Mouse (Mus musculus): ENCODE measurements around the gene E330021D16Rik. TPM values are rescaled to one million over a fixed set of nuclear protein-coding genes. Genes with fewer than 3 reads are reported as not detected.

E330021D16Rik gene
- polyA plus RNA-seq (2014; fragmentation: Illumina TruSeq; extraction: RNeasy Lipid Tissue Mini Kit (QIAGEN cat#74804); ENCODE audit: low read depth, low replicate concordance): 0.18 TPM

GRCm38 (mm10) chr6:136415133-136415775, at the start of gene E330021D16Rik:
Gene E330021D16Rik, minus strand, starts transcription at chr6:136415569.

Other genes with a start within 250 kb of the E330021D16Rik start
- gene Grin2b, start 242.1 kb downstream of the E330021D16Rik start, polyA plus RNA-seq (2014; fragmentation: Illumina TruSeq; extraction: RNeasy Lipid Tissue Mini Kit (QIAGEN cat#74804); ENCODE audit: low read depth, low replicate concordance): 0.49 TPM
- not detected for gene Gm8994, start 88.0 kb downstream of the E330021D16Rik start, polyA plus RNA-seq (2014; fragmentation: Illumina TruSeq; extraction: RNeasy Lipid Tissue Mini Kit (QIAGEN cat#74804); ENCODE audit: low read depth, low replicate concordance)
- 44.7 TPM for gene Atf7ip, start 90.6 kb upstream of the E330021D16Rik start, polyA plus RNA-seq (2014; fragmentation: Illumina TruSeq; extraction: RNeasy Lipid Tissue Mini Kit (QIAGEN cat#74804); ENCODE audit: low read depth, low replicate concordance)
- gene Plbd1, start 246.4 kb upstream of the E330021D16Rik start, polyA plus RNA-seq (2014; fragmentation: Illumina TruSeq; extraction: RNeasy Lipid Tissue Mini Kit (QIAGEN cat#74804); ENCODE audit: low read depth, low replicate concordance): 57.1 TPM